Mouse (Mus musculus): ENCODE data around the gene Hba-a1. TPM values are rescaled to one million over a fixed set of nuclear protein-coding genes. Genes with fewer than 3 reads are reported as not detected.

Hba-a1 gene
- total and polyA plus RNA-seq, 3 experiments, result 5,353 to 37,215 (median 34,446) TPM

- Histone ChIP-seq H3K4me3 (no peak overlapping the region), H3K27me3 (ENCODE audit: control insufficient read depth, insufficient read depth, low read length) (no peaks in the 10 kb centered on the region), H3K4me1 (ENCODE audit: control insufficient read depth, insufficient read depth, low read length) (peaks cover 5% of the 10 kb centered on the region), H3K9ac (ENCODE audit: low read depth, low read length) (no peak overlapping the region), H3K36me3 (ENCODE audit: control insufficient read depth, insufficient read depth, low read length) (no peaks in the 10 kb centered on the region), H3K79me2 (replicated peaks; ENCODE audit: control insufficient read depth, insufficient read depth, low read length) (no peaks in the 10 kb centered on the region), H3K27ac (no peak overlapping the region)
- 78% methylated on average over 2 of the region's 2 CpGs for WGBS
- TF ChIP-seq EP300 (IDR thresholded peaks at IDR 0.05; ENCODE audit: insufficient read depth, low read depth, low read length) (no peak), CTCF (IDR thresholded peaks at IDR 0.05) (no peak), POLR2A (IDR thresholded peaks at IDR 0.05; ENCODE audit: insufficient read depth, low read depth, low read length) (no peak)
- intact Hi-C loops (cut with DNase I), result no loop called here
- DNase-seq, result no peak
Measured at GRCm38 (mm10) chr11:32333235-32333634, 49.9 kb downstream of the Hba-a1 start.

Other genes with a start within 250 kb of the Hba-a1 start
- gene Il9r, start 83.2 kb upstream of the Hba-a1 start, total RNA-seq (2021), result not detected
- gene Il9r, start 83.2 kb upstream of the Hba-a1 start, polyA plus RNA-seq (2012; rRNA removed), result 0.03 and 0.37 TPM in 2 replicates
- gene Snrnp25, start 78.1 kb upstream of the Hba-a1 start, total RNA-seq (2021), result 10 to 100 TPM; 10.0 to 13.3 TPM
- 11.8 and 13.8 TPM in 2 replicates for gene Snrnp25, start 78.1 kb upstream of the Hba-a1 start, polyA plus RNA-seq (2012; rRNA removed)
- gene Rhbdf1, start 61.2 kb upstream of the Hba-a1 start, total RNA-seq (2021), result 10 to 100 TPM; 22.8 to 23.9 TPM
- gene Rhbdf1, start 61.2 kb upstream of the Hba-a1 start, polyA plus RNA-seq (2012; rRNA removed), result 70.3 and 92.8 TPM in 2 replicates
- 1 to 10 TPM; 5.1 to 6.2 TPM for gene Mpg, start 57.0 kb upstream of the Hba-a1 start, total RNA-seq (2021)
- 5.2 and 6.0 TPM in 2 replicates for gene Mpg, start 57.0 kb upstream of the Hba-a1 start, polyA plus RNA-seq (2012; rRNA removed)
- gene Nprl3, start 15.8 kb upstream of the Hba-a1 start, total RNA-seq (2021), result 10 to 100 TPM; 27.1 to 27.2 TPM
- gene Nprl3, start 15.8 kb upstream of the Hba-a1 start, polyA plus RNA-seq (2012; rRNA removed), result 59.5 and 79.9 TPM in 2 replicates
- gene Hba-x, start 7.1 kb upstream of the Hba-a1 start, total RNA-seq (2021), result not detected
- not detected in 2 replicates for gene Hba-x, start 7.1 kb upstream of the Hba-a1 start, polyA plus RNA-seq (2012; rRNA removed)
- gene Hbq1b, start 3.5 kb downstream of the Hba-a1 start, total RNA-seq (2021), result 1 to 10 TPM in 1 of 2 experiments, under 1 TPM in 1; 0.70 to 2.4 TPM
- 1.5 and 3.8 TPM in 2 replicates for gene Hbq1b, start 3.5 kb downstream of the Hba-a1 start, polyA plus RNA-seq (2012; rRNA removed)
- gene Hba-a2, start 13.0 kb downstream of the Hba-a1 start, total RNA-seq (2021), result over 10,000 TPM in 1 of 2 experiments, 1,000 to 10,000 TPM in 1; 4,976 to 34,253 TPM
- gene Hba-a2, start 13.0 kb downstream of the Hba-a1 start, polyA plus RNA-seq (2012; rRNA removed), result 9,938 and 81,467 TPM in 2 replicates
- 1 to 10 TPM in 1 of 2 experiments, not detected in 1; 4.4 TPM for gene Hbq1a, start 16.6 kb downstream of the Hba-a1 start, total RNA-seq (2021)
- 0.50 and 7.0 TPM in 2 replicates for gene Hbq1a, start 16.6 kb downstream of the Hba-a1 start, polyA plus RNA-seq (2012; rRNA removed)
- 1 to 10 TPM; 3.2 to 8.5 TPM for gene Sh3pxd2b, start 64.3 kb downstream of the Hba-a1 start, total RNA-seq (2021)
- 4.0 and 5.3 TPM in 2 replicates for gene Sh3pxd2b, start 64.3 kb downstream of the Hba-a1 start, polyA plus RNA-seq (2012; rRNA removed)
- gene Ubtd2, start 171.9 kb downstream of the Hba-a1 start, total RNA-seq (2021), result 1 to 10 TPM; 4.2 to 5.1 TPM
- gene Ubtd2, start 171.9 kb downstream of the Hba-a1 start, polyA plus RNA-seq (2012; rRNA removed), result 4.5 and 6.8 TPM in 2 replicates
- gene Efcab9, start 248.6 kb downstream of the Hba-a1 start, total RNA-seq (2021), result not detected
- not detected in 2 replicates for gene Efcab9, start 248.6 kb downstream of the Hba-a1 start, polyA plus RNA-seq (2012; rRNA removed)
- 10 to 100 TPM in 1 of 2 experiments, 1 to 10 TPM in 1; 9.2 to 10.1 TPM for gene Stk10, start 249.8 kb downstream of the Hba-a1 start, total RNA-seq (2021)
- 8.4 and 9.8 TPM in 2 replicates for gene Stk10, start 249.8 kb downstream of the Hba-a1 start, polyA plus RNA-seq (2012; rRNA removed)

Measured in heart, adult 2 months (tissue).